Mouse (Mus musculus): ENCODE results near the gene Fgf3. TPM values are rescaled to one million over a fixed set of nuclear protein-coding genes. Genes with fewer than 3 reads are reported as not detected.

The Fgf3 gene
- polyA plus RNA-seq (2012; rRNA removed), result 0.34 and 0.65 TPM in 2 replicates

DNA sequence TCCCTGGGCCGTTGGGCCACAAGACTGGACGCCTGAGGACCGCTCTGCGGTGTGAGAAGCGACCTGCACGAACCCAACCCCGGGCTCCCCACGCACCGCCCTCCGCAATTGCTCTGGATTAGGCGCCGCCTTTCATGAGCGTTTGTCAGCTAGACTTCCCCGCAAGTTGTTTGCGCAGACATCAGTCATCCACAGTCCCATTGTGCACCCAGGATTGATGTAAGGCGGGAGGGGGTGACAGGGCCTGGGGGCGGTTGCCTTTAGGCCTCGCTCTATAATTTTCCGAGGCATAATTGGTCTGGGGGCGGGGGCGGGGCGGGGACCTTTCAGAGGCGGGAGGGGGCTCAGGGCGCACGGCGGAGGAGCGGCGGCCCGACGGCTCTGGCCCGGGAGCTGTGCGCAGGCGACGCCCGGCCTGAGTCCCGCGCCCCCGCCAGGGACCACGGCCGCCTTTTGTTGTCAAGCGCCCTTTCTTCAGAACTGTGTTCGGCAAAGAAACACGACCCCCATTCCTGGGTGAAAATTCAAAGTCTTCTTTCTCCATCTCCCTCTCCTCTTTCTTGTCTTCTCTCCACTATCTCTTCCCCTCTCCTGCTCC, at the start of gene Fgf3:
Gene Fgf3, plus strand, starts transcription at position 193 of the 598 bp plus-strand sequence.
- H3K4me1 ChIP-seq (ENCODE audit: control insufficient read depth, insufficient read depth, low read length), result no peaks in the 10 kb centered on the region
- TF ChIP-seq POLR2A (IDR thresholded peaks at IDR 0.05; ENCODE audit: extremely low read depth, insufficient read depth, low read length) (no peak), CTCF (IDR thresholded peaks at IDR 0.05; ENCODE audit: extremely low read depth, insufficient read depth, low read length) (no peak)
- no peak within 1 kb of the TSS for H3K27ac ChIP-seq (ENCODE audit: insufficient read depth, low read length)
- peak within 1 kb of the TSS; percentile 20; the same call in 1 of the 2 replicates for H3K4me3 ChIP-seq (ENCODE audit: insufficient read depth, low read length)

GRCm38 (mm10) chr7:144788631-144789030, 49.3 kb upstream of the Fgf3 start:
- no peak overlapping the region for H3K27ac ChIP-seq (ENCODE audit: insufficient read depth, low read length)
- TF ChIP-seq CTCF (IDR thresholded peaks at IDR 0.05; ENCODE audit: extremely low read depth, insufficient read depth, low read length), result no peak
- TF ChIP-seq POLR2A (IDR thresholded peaks at IDR 0.05; ENCODE audit: extremely low read depth, insufficient read depth, low read length), result no peak
- no peak overlapping the region for H3K4me3 ChIP-seq (ENCODE audit: insufficient read depth, low read length)

DNA sequence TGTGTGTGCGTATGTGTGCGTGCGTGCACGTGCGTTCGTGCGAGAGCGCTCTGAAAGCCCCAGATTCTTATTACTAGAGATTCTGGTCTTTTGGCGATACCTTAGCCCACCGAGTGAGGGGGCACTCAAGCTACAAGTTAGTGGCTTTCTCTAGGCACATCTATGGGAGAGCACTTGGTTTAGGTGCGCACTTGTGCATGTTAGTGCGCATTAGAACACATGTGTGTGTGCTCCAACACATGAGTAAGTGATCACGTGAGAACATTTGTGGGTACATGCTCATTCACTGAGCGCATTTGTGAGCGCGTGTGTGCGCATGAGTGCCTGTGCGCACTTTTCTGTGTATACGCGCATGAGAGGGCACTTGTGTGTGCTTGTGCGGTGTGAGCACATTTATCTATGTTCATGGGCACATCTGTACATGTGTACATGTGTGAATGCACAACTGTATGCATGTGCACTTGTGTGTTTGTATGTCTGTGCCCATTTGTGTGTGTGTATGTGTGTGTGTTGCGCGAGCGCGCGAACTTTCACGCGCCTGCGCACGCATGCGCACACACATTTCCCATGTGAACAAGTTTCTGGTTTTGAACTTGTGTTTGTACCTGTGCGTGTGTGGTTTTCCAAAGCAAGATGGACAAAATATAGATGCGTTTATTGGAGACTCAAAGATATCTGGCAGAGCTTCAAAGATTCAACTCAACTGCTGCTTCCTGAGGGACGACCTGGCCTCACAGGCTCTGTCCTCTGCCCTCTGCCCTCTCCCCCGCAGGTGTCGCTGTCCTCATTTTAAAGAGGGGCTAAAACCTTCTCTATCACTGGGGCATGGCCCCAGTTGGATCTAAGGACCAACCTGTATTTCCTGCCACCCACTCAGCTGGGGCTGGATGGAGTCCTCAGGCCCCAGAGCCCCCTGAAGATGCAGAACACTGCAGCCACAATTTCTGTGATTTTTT, 48.0 kb upstream of the Fgf3 start:
- Histone ChIP-seq H3K4me3 (ENCODE audit: insufficient read depth, low read length) (peak overlapping the region; percentile 28), H3K27ac (ENCODE audit: insufficient read depth, low read length) (no peak overlapping the region), H3K4me1 (ENCODE audit: control insufficient read depth, insufficient read depth, low read length) (no peaks in the 10 kb centered on the region)
- TF ChIP-seq CTCF (IDR thresholded peaks at IDR 0.05; ENCODE audit: extremely low read depth, insufficient read depth, low read length) (no peak), POLR2A (IDR thresholded peaks at IDR 0.05; ENCODE audit: extremely low read depth, insufficient read depth, low read length) (no peak)

More at GRCm38 (mm10) chr7:144788631-144789030, 49.3 kb upstream of the Fgf3 start:
- H3K4me1 ChIP-seq (ENCODE audit: control insufficient read depth, insufficient read depth, low read length), result no peaks in the 10 kb centered on the region

DNA sequence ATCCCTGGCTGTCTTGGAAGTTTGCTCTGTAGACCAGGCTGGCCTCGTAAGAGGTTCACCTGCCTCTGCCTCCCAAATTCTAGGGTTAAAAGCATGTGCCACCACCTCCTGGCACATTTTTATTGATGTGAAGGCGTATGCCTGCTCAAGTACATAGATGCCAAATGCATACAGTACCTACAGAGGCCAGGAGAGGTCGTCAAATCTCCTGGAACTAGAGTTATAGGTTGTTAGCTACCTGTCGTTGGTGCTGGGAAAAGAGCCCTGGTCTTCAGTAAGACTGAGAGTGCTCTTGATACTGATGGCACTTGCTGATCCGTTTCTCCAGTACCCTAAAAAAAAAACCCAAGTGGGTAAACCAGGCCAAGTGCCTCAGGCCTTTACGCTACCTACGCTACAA, 46.5 kb upstream of the Fgf3 start:
- TF ChIP-seq CTCF (IDR thresholded peaks at IDR 0.05; ENCODE audit: extremely low read depth, insufficient read depth, low read length), result no peak
- no peak for TF ChIP-seq POLR2A (IDR thresholded peaks at IDR 0.05; ENCODE audit: extremely low read depth, insufficient read depth, low read length)
- no peak overlapping the region for H3K4me3 ChIP-seq (ENCODE audit: insufficient read depth, low read length)
- H3K4me1 ChIP-seq (ENCODE audit: control insufficient read depth, insufficient read depth, low read length), result no peaks in the 10 kb centered on the region
- no peak overlapping the region for H3K27ac ChIP-seq (ENCODE audit: insufficient read depth, low read length)

DNA sequence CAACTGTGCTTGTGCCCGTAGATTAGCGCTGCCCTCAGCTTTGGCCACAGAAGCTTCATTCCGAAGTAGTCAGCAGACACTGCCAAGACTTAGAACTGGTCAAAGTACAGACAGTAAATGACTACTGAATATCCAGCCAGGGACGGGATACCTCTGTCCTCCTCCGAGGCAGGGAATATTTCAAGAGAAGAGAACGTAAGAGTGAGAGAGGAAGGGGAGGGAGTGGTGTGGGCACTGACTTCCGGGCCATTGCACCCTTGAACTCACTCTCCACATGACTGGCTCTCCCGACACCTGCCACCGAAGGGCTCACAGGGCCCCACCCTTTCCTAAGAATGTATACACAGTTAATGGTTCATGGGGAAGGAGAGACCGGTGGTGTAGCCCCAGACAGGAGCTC, 44.6 kb upstream of the Fgf3 start:
- no peak for TF ChIP-seq CTCF (IDR thresholded peaks at IDR 0.05; ENCODE audit: extremely low read depth, insufficient read depth, low read length)
- no peak overlapping the region for H3K27ac ChIP-seq (ENCODE audit: insufficient read depth, low read length)

GRCm38 (mm10) chr7:144795976-144796474, 41.9 kb upstream of the Fgf3 start:
- TF ChIP-seq POLR2A (IDR thresholded peaks at IDR 0.05; ENCODE audit: extremely low read depth, insufficient read depth, low read length) (no peak), CTCF (IDR thresholded peaks at IDR 0.05; ENCODE audit: extremely low read depth, insufficient read depth, low read length) (no peak)

More for the DNA sequence above, 44.6 kb upstream of the Fgf3 start:
- no peak overlapping the region for H3K4me3 ChIP-seq (ENCODE audit: insufficient read depth, low read length)
- H3K4me1 ChIP-seq (ENCODE audit: control insufficient read depth, insufficient read depth, low read length), result no peaks in the 10 kb centered on the region

DNA sequence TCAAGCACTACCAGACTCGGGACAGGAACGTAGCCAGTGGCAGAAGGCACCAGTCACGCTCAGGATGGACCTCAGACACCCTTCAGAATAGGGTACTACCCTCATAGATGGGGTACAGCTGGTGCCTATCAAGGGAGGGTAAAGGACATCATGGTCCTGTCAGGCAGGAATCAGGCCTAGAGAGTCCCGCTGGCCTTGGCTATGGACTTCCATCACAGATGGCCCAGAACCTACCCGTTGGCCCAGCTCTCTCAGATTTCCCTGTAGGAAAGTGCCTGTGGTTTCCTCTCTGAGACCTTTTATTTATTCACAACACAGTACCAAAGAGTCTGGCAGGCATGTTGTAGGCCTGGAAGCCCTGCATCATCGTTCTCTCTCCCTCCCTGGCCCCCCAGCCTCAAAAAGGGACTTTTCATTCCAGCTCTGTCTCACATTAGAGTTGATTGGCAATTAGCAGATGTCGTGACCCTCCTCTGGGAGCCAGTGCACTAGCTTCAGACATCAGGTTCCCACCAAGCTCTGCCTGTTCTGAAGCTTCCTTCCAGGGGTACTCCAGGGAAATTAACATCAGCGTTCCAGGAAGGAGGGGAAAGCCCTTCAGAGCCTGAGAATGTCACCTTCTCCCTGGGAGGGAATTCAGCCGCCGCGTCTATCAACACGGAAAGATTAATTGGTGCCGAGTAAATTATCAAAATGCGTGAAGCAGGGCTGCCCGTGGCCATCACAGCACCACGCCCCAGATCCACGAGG, 40.7 kb upstream of the Fgf3 start:
- H3K4me3 ChIP-seq (ENCODE audit: insufficient read depth, low read length), result no peak overlapping the region
- H3K4me1 ChIP-seq (ENCODE audit: control insufficient read depth, insufficient read depth, low read length), result no peaks in the 10 kb centered on the region
- H3K27ac ChIP-seq (ENCODE audit: insufficient read depth, low read length), result no peak overlapping the region
- TF ChIP-seq CTCF (IDR thresholded peaks at IDR 0.05; ENCODE audit: extremely low read depth, insufficient read depth, low read length), result no peak
- TF ChIP-seq POLR2A (IDR thresholded peaks at IDR 0.05; ENCODE audit: extremely low read depth, insufficient read depth, low read length), result no peak

More at GRCm38 (mm10) chr7:144795976-144796474, 41.9 kb upstream of the Fgf3 start:
- H3K27ac ChIP-seq (ENCODE audit: insufficient read depth, low read length), result no peak overlapping the region
- no peaks in the 10 kb centered on the region for H3K4me1 ChIP-seq (ENCODE audit: control insufficient read depth, insufficient read depth, low read length)
- no peak overlapping the region for H3K4me3 ChIP-seq (ENCODE audit: insufficient read depth, low read length)

GRCm38 (mm10) chr7:144798471-144798870, 39.4 kb upstream of the Fgf3 start:
- H3K4me3 ChIP-seq (ENCODE audit: insufficient read depth, low read length), result no peak overlapping the region
- H3K4me1 ChIP-seq (ENCODE audit: control insufficient read depth, insufficient read depth, low read length), result no peaks in the 10 kb centered on the region
- TF ChIP-seq CTCF (IDR thresholded peaks at IDR 0.05; ENCODE audit: extremely low read depth, insufficient read depth, low read length) (peak; percentile 80), POLR2A (IDR thresholded peaks at IDR 0.05; ENCODE audit: extremely low read depth, insufficient read depth, low read length) (no peak)
- no peak overlapping the region for H3K27ac ChIP-seq (ENCODE audit: insufficient read depth, low read length)

DNA sequence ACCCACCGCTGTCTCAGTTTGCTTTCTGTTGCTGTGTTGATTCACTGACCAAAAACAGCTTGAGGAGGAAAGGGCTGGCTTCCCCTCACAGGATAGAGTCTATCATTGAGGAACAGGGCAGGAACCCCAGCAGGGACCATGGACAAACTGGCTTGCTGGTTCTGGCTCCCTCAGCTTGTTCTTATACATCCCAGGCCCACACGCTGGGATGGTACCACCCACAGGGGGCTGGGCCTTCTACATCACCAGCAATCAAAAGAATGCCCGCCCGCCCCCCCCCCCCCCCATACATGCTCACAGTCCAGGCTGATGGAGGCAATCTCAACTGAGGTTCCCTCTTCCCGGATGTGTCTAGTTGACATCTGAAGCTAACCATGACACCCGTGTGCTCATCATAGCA, 30.8 kb upstream of the Fgf3 start:
- H3K4me3 ChIP-seq (ENCODE audit: insufficient read depth, low read length), result no peak overlapping the region

More for the DNA sequence above, 30.8 kb upstream of the Fgf3 start:
- Histone ChIP-seq H3K4me1 (ENCODE audit: control insufficient read depth, insufficient read depth, low read length) (no peaks in the 10 kb centered on the region), H3K27ac (ENCODE audit: insufficient read depth, low read length) (no peak overlapping the region)
- TF ChIP-seq POLR2A (IDR thresholded peaks at IDR 0.05; ENCODE audit: extremely low read depth, insufficient read depth, low read length), result no peak
- no peak for TF ChIP-seq CTCF (IDR thresholded peaks at IDR 0.05; ENCODE audit: extremely low read depth, insufficient read depth, low read length)
